Mouse (Mus musculus) heart, adult 18-20 months (tissue): Measurements from ENCODE around the gene Rpl19. TPM values are rescaled to one million over a fixed set of nuclear protein-coding genes. Genes with fewer than 3 reads are reported as not detected.

Experiments used
- DNase-seq, 2 experiments: peaks; one replicate each; pipeline ENCODE4 v3.0.0; 2021 to 2022; ENCODE audit warnings: mixed read lengths in 1 of 2
- total RNA-seq, 2 experiments: library from RNA; stranded (reverse); gene quantifications; 2 replicates each; pipeline ENCODE4 v1.2.3; 2021

Rpl19 gene
- total RNA-seq, 2 experiments from 2014 or later, result 537 to 590 TPM

GRCm38 (mm10) chr11:98022253-98022554 is 4.3 kb upstream of the Rpl19 start:
- DNase-seq, result no peak

GRCm38 (mm10) chr11:98022555-98023371 is 3.7 kb upstream of the Rpl19 start, which contains the start of gene Cacnb1:
Gene Cacnb1, minus strand, starts transcription at chr11:98023034.
- DNase-seq, result peak; percentile 69 to 76

GRCm38 (mm10) chr11:98024516-98024915 is 2.0 kb upstream of the Rpl19 start:
- DNase-seq, result no peak

GRCm38 (mm10) chr11:98026248-98026569 is 301 bp upstream of the Rpl19 start:
- DNase-seq, result no peak

- no peak for DNase-seq
Measured at GRCm38 (mm10) chr11:98027297-98027688, 783 bp downstream of the Rpl19 start.

- no peak for DNase-seq
Measured at GRCm38 (mm10) chr11:98027785-98028184, 1.3 kb downstream of the Rpl19 start.

- DNase-seq, result no peak
Measured at GRCm38 (mm10) chr11:98030701-98031442, 4.4 kb downstream of the Rpl19 start.

GRCm38 (mm10) chr11:98031443-98031770 is 4.9 kb downstream of the Rpl19 start:
- peak; percentile 61 to 91 for DNase-seq

GRCm38 (mm10) chr11:98034061-98034460 is 7.6 kb downstream of the Rpl19 start:
- DNase-seq, result no peak

GRCm38 (mm10) chr11:98034840-98035239 is 8.3 kb downstream of the Rpl19 start:
- no peak for DNase-seq

GRCm38 (mm10) chr11:98035977-98036377 is 9.5 kb downstream of the Rpl19 start:
- DNase-seq, result peak; percentile 55 to 57

GRCm38 (mm10) chr11:98037871-98038270 is 11.4 kb downstream of the Rpl19 start:
- DNase-seq, result no peak

GRCm38 (mm10) chr11:98040975-98041374 is 14.5 kb downstream of the Rpl19 start:
- DNase-seq, result no peak

- no peak for DNase-seq
Measured at GRCm38 (mm10) chr11:98042741-98043140, 16.2 kb downstream of the Rpl19 start.

GRCm38 (mm10) chr11:98044074-98044473 is 17.6 kb downstream of the Rpl19 start:
- no peak for DNase-seq

GRCm38 (mm10) chr11:98045596-98045995 is 19.1 kb downstream of the Rpl19 start:
- DNase-seq, result no peak

GRCm38 (mm10) chr11:98046466-98046865 is 20.0 kb downstream of the Rpl19 start:
- no peak for DNase-seq

- DNase-seq, result peak; percentile 48 to 50
Measured at GRCm38 (mm10) chr11:98047745-98048144, 21.2 kb downstream of the Rpl19 start.

GRCm38 (mm10) chr11:98049672-98050519 is 23.4 kb downstream of the Rpl19 start:
- no peak for DNase-seq

- DNase-seq, result no peak
Measured at GRCm38 (mm10) chr11:98050520-98050815, 24.0 kb downstream of the Rpl19 start.

- no peak for DNase-seq
Measured at GRCm38 (mm10) chr11:98050940-98051339, 24.4 kb downstream of the Rpl19 start.

GRCm38 (mm10) chr11:98051611-98052128 is 25.2 kb downstream of the Rpl19 start:
- no peak for DNase-seq
